Mouse (Mus musculus): ENCODE data around the gene Gdpd5.

Gene Gdpd5

DNA sequence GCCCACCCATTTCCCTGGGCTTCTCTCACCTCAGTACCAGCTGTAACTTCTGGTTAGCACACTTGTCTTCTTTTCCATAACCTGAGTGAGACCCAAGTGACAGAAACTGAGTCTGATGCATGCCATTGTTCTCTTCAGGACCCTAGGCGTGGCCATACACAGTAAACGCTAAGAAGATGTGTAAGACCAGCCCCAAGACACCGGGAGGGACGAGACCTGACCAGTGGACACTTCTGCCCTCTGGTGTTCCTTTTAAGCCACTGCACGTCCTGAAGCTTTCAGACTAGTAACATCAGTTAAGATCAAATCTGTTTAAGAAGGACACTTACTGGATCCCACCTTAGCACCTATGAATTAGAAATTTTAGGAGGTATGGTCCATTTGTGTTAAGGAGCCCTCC lies 16.1 kb upstream of the Gdpd5 start:
- peak; percentile 62 to 92 for DNase-seq (ENCODE audit: inconsistent age in 2 of 2, low spot score in 1 of 2)

DNA sequence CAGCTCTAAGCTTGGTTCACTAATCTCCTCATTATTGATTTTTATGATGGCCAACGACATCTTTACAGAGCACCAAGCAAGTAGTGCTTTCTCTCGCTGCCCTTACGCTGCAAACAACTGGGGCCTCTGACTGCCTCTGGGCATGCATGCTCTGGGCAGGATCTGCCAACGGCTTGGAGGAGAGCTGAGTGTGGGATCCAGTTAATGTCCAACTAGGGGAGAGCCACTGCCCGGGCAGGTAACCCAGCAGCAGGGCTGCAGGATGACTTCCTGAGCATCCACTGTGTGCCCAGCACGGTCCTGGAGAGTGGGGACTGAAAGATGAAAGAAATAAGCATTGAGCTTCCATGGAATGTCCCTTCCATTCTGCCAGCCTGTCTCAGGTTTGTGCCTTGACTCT lies 14.5 kb upstream of the Gdpd5 start:
- DNase-seq (ENCODE audit: inconsistent age in 2 of 2, low spot score in 1 of 2): no peak

GRCm38 (mm10) chr7:99374325-99374724 lies 6.9 kb upstream of the Gdpd5 start:
- peak in 1 of 2 experiments; percentile 40 for DNase-seq (ENCODE audit: inconsistent age in 2 of 2, low spot score in 1 of 2)

DNA sequence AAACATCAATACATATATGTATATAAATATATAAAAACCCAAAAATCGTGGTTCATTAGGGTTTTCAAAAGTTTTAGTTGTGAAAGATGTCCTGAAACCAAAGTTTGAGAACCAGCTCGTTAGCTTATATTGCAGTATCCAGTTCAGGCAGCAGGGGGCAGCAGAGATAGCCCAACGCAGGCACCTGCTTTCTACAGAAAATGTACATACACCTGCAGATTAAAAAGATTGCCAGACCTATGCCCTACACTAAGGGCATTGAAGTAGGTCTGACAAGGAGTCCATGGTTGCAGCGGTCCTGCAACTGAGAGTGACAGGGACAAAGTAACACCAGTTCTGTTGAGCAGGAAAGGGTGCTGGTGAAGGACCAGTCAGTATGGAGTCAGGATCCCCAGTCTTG lies 5.8 kb upstream of the Gdpd5 start:
- peak; percentile 67 to 92 for DNase-seq (ENCODE audit: inconsistent age in 2 of 2, low spot score in 1 of 2)

DNA sequence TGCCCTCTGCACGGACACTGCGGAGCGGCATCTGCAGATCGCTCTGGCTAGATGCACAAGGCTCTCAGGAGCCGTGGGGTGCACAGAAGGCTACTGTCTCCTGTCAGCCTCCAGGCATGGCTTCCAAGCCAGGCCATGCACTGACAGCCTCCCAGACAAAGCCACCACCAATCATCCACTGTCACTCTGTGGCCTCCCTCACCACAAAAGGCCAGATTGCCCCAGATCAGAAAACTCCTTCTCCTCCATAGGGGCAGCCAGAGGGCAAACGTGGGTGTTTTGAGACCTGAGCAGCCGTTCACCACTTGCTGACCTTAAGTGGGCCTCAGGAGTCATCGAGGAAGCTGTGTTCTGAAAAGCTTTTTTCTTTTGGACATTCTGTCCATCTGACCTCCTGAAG lies 2.3 kb upstream of the Gdpd5 start:
- DNase-seq (ENCODE audit: inconsistent age in 2 of 2, low spot score in 1 of 2): no peak

DNA sequence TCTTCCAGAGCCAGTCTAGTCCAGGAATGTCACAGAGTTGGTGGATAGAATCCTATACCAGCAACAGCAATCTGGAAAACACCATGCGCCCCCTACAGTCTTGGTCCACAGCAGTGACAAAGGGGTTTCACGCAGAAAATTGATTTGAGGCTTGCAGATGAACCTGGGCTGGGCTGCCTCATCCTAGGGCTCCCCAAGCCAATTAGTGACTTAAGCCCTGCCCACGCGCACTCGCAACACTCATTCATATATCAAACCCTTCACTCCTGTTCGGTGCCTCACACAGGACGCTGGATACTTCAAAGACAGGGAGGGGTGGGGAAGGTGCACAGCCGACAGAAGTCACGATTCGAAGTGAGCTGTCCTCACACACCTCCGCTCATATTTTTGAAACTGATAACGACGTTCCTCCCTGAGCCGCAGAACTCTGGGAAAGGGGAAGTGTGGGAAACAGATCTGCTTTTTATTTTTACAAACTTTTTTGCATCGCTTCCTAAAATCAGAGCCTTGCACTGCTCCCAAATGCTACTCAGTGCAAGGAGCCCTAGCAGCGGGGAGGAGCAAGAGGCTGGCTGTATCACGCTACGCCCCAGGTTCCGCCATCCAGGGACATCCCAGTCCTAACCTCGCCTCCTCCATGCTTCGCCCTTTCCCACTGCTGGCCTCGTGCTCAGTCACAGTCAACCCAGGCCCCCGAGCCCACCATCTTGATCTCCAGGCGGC lies 562 bp upstream of the Gdpd5 start:
- peak in 1 of 2 experiments; percentile 44 for DNase-seq (ENCODE audit: inconsistent age in 2 of 2, low spot score in 1 of 2)

DNA sequence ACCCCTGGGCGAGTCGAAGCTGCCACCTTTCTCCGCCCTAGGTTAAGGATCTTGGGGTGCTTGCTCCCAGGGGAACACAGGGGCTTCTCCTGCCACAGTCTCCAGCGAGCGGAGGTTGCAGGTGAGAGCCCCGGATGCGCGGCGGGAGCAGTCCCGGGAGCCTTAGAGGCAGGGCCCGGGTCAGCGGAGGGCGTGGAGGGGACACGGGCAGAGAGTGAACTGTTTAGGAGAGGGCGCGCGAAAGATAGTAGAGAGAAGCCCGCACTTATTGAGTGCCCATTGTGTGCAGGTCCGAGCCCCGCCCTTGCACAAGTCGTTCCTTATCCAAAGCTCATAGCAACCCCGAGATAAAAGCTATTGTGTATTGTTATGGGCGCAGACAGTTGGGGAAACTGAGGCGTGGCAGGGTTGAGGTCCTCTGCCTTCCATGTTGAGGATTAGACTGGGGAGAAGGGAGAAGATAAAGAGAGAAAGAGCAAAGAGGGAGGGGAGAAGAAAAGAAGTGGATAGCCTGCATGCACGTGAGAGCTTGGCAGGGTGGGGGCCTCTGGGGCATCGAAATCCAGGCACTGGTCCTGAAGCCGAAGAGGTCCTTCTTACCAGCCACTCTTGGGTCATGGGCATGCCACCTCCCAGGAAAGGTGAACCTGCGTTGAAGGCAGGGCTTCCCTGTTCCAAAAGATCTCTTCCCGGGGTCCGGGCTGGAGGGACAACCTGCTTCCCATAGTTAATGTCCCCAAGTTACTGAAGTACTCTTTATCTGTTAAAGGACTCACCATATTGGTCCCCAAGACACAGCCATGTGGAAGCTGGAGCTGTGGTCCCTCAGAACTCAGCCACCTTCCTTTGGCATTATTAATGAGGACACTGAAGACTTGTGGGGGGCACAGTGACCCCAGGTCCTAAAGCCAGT lies 1.1 kb downstream of the Gdpd5 start:
- DNase-seq (ENCODE audit: inconsistent age in 2 of 2, low spot score in 1 of 2): peak in 1 of 2 experiments; percentile 52

DNA sequence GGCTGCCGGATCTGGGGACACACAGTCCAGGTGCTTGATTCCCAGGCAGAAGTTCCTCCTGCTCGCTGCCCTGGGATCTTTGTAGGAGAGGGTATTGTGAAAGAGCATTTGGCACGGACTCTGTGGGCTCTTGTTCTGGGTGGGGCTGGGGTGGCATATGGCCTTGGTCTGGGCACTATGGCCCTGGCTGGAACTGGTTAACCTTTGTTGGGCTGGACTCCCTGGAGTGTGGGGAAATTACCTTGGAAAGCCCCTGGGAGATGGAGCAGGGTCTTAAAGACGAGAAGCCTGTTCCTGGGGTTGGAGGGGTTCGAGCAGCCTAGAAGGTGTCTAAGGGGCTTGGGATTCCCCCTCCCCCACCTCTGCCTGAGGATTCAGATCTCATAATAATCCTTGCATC lies 2.0 kb downstream of the Gdpd5 start:
- peak; percentile 61 to 76 for DNase-seq (ENCODE audit: inconsistent age in 2 of 2, low spot score in 1 of 2)

- peak in 1 of 2 experiments; percentile 60 for DNase-seq (ENCODE audit: inconsistent age in 2 of 2, low spot score in 1 of 2)
These were observed 2.9 kb downstream of the Gdpd5 start for GRCm38 (mm10) chr7:99384101-99384611.

- peak in 1 of 2 experiments; percentile 64 for DNase-seq (ENCODE audit: inconsistent age in 2 of 2, low spot score in 1 of 2)
These were observed 4.8 kb downstream of the Gdpd5 start for GRCm38 (mm10) chr7:99386030-99386429.

GRCm38 (mm10) chr7:99386811-99387210 lies 5.6 kb downstream of the Gdpd5 start:
- DNase-seq (ENCODE audit: inconsistent age in 2 of 2, low spot score in 1 of 2): no peak

DNA sequence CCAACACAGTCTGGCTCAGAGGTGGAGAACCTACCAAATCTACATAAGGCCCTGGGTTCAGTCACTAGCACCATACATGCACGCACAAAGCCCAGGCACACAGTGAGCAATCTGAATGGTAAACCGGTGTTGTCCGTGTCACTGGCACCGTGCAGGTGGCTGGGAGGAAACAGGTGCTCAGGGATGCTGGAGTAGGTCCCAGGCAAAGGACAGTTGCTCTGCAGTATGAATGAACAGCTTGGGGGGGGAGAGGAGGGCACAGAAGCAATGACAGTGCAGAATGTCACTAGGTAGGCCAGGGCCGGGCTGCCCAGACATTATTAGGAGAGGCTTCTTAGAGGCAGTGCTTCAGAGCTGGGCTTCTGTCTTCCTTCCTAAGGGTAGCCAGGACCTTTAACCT lies 6.1 kb downstream of the Gdpd5 start:
- no peak for DNase-seq (ENCODE audit: inconsistent age in 2 of 2, low spot score in 1 of 2)

DNA sequence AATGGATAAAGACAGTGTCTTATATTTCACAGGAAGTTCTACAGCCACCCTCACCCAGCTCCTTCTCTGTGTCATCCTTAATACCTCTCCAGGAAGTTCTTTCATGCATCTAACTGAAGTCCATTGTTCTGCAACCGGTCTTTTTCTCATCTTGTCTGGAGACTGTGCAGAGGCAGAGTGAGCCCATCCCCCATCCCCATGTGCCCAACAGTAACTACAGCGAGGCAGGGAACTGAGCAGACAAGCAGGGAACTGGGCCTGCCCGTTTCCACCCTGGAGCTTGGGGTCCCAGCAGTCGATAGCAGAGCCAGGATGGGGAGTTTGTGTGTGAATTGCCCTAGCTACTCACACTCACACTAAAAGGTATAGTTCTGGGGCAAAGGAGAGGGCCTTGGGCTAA lies 9.3 kb downstream of the Gdpd5 start:
- no peak for DNase-seq (ENCODE audit: inconsistent age in 2 of 2, low spot score in 1 of 2)

DNA sequence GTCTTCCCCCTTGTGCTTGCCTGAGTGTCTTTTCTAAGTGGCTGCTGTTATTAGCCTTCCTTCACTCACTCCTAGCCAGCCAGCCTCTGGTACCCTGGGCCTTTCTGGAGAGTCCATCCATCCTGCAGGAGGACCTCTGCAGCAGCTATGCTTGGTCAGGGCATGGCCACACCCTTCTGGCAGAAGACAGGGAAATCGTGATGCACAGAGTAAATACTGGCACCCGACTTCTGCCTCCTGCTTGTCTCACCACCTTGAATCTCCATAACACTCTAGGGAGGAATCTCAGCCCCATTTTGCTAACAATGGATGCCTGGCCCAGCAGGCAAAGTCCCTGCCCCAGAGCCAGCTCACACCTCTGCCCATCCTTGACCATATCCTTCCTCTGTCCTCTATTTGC lies 11.5 kb downstream of the Gdpd5 start:
- no peak for DNase-seq (ENCODE audit: inconsistent age in 2 of 2, low spot score in 1 of 2)

- DNase-seq (ENCODE audit: inconsistent age in 2 of 2, low spot score in 1 of 2): no peak
These were observed 12.6 kb downstream of the Gdpd5 start for GRCm38 (mm10) chr7:99393711-99394325.

GRCm38 (mm10) chr7:99395385-99395784 lies 14.2 kb downstream of the Gdpd5 start:
- DNase-seq (ENCODE audit: inconsistent age in 2 of 2, low spot score in 1 of 2): no peak

- DNase-seq (ENCODE audit: inconsistent age in 2 of 2, low spot score in 1 of 2): peak; percentile 40 to 70
These were observed 14.8 kb downstream of the Gdpd5 start for GRCm38 (mm10) chr7:99395908-99396616.

DNA sequence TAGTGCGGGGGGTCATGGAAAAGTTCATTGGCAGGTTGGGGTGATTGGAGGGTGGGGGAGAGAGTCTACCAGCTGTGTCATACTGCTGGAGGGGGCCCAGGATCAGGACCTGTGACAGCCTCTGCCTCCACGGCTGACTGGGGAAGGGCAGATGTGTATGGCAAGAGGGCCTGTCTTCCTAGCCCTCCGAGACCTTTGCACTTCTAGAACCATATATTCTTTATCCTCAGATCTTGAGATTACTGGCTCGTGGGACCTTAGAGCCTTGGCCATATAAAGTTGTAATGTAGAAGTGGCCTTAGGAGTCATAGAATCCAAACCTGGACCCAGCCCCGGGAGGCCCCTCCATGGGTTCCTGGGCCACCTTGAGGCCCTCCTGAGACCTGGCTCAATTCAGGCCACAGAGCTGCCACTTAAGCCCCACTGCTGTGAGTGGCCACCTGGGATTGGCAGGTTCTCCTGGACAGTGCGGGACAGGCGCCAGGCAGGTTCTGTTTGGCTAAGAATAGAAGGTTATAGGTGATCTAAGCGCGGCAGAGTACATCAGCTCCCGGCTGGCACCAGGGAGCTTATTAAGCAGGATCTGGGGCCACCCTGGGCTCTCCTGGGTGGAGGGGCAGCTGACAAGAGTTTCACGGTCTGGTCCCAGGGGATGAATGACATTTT lies 15.9 kb downstream of the Gdpd5 start:
- DNase-seq (ENCODE audit: inconsistent age in 2 of 2, low spot score in 1 of 2): no peak

DNA sequence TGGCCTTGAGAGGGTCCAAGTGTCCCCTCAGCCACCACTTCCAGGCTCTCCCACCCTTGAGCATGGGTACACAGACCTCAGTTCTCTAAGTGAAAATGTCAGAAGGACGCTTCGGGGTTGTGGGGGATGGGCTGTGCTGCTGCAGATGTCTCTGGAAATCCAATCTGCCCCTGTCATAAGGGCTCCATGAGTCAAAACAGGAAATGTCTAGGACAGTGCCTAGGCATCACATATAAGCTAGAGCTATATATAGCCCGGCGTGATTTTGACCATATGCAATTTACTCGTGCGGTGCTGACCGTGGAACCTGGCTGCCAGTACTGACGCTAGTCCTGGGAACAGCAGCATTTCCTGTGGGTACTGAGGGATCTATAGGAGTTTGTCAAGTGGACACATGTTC lies 20.2 kb downstream of the Gdpd5 start:
- DNase-seq (ENCODE audit: inconsistent age in 2 of 2, low spot score in 1 of 2): no peak

DNA sequence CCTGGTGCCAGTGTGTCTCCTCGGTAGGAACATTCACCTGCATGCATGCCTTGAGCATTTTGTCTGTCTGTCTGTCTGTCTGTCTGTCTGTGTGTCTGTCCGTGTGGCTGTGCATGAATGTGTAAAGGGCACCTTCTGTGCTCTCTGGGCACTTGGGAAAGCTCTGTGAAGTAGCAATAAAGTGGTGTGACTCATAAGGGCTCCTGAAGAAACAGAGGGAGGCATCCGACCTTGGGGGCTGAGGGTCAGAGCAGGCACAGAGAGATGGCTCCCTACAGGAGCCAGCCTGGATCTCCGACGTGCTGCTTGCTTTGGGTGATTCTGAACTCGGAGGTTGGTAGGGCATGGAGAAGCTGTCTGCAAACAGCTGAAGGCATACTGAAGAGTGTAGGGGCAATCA lies 21.3 kb downstream of the Gdpd5 start:
- peak; percentile 40 to 60 for DNase-seq (ENCODE audit: inconsistent age in 2 of 2, low spot score in 1 of 2)

Data from adrenal gland, adult (tissue).